Mouse (Mus musculus) ES-Bruce4 (cell line): ENCODE results near the gene Slc38a3. TPM values are rescaled to one million over a fixed set of nuclear protein-coding genes. Genes with fewer than 3 reads are reported as not detected.

Source experiments
- H3K27ac ChIP-seq: 2 replicates; pipeline ENCODE4 v1.5.1; 2012; ENCODE audit warnings: low read length, inconsistent platforms; ENCODE audit not compliant: insufficient read depth
- H3K27me3 ChIP-seq: 2 replicates; pipeline ENCODE4 v1.6.1; 2012; ENCODE audit warnings: mild to moderate bottlenecking, low read length, inconsistent platforms; ENCODE audit not compliant: control insufficient read depth, poor library complexity, insufficient read depth, severe bottlenecking
- H3K36me3 ChIP-seq: 2 replicates; pipeline ENCODE4 v1.6.1; 2012; ENCODE audit warnings: inconsistent platforms, mild to moderate bottlenecking, low read length, moderate library complexity; ENCODE audit not compliant: control insufficient read depth, poor library complexity, insufficient read depth, severe bottlenecking
- H3K4me1 ChIP-seq: one replicate; pipeline ENCODE4 v1.8.1; 2011; ENCODE audit warnings: low read length; ENCODE audit not compliant: control insufficient read depth, insufficient read depth
- H3K4me3 ChIP-seq: 2 replicates; pipeline ENCODE4 v1.5.1; 2011; ENCODE audit warnings: low read depth, mild to moderate bottlenecking, low read length
- H3K9ac ChIP-seq: 2 replicates; pipeline ENCODE4 v1.6.1; 2012; ENCODE audit warnings: low read depth, mild to moderate bottlenecking, inconsistent platforms; ENCODE audit not compliant: poor library complexity, severe bottlenecking
- H3K9me3 ChIP-seq: replicated peaks from 2 replicates; pipeline ENCODE4 v1.6.1; 2012; ENCODE audit warnings: mild to moderate bottlenecking, low read length, inconsistent platforms; ENCODE audit not compliant: control insufficient read depth, poor library complexity, insufficient read depth, severe bottlenecking
- CTCF ChIP-seq: IDR thresholded peaks from one replicate; pipeline ENCODE4 v1.8.1; 2011; ENCODE audit warnings: low read depth, low read length
- EP300 ChIP-seq: IDR thresholded peaks from 2 replicates; pipeline ENCODE4 v1.6.1; 2011; ENCODE audit warnings: low read depth, low read length; ENCODE audit not compliant: insufficient read depth
- POLR2A ChIP-seq: IDR thresholded peaks from one replicate; pipeline ENCODE4 v1.8.1; 2011; ENCODE audit warnings: low read length; ENCODE audit not compliant: insufficient read depth
- polyA plus RNA-seq: library from polyadenylated mRNA; stranded (reverse); fragments of >200 nt; gene quantifications from 2 replicates; pipeline ENCODE4 v1.2.4, GENCODE M21; 2011; ENCODE audit warnings: low read depth; ENCODE audit not compliant: missing spikeins, insufficient read depth, insufficient read length

The Slc38a3 gene
- polyA plus RNA-seq: 8.1 and 13.3 TPM in 2 replicates

- TF ChIP-seq POLR2A (no peak), EP300 (no peak), CTCF (no peak)
- Histone ChIP-seq H3K36me3 (no peaks in the 10 kb centered on the region), H3K9ac (no peak within 1 kb of the TSS), H3K27ac (no peak within 1 kb of the TSS), H3K27me3 (no peaks in the 10 kb centered on the region), H3K9me3 (no peaks in the 10 kb centered on the region), H3K4me3 (no peak within 1 kb of the TSS), H3K4me1 (peaks cover 3% of the 10 kb centered on the region)
These were observed at the start of gene Slc38a3 for GRCm38 (mm10) chr9:107669480-107669945. Gene Slc38a3, minus strand, starts transcription at chr9:107669530.

- H3K27ac ChIP-seq: no peak overlapping the region
- no peak overlapping the region for H3K9ac ChIP-seq
- H3K4me1 ChIP-seq: peaks cover 4% of the 10 kb centered on the region
- TF ChIP-seq CTCF (no peak), POLR2A (no peak), EP300 (no peak)
- no peaks in the 10 kb centered on the region for H3K9me3 ChIP-seq
- no peaks in the 10 kb centered on the region for H3K36me3 ChIP-seq
- no peak overlapping the region for H3K4me3 ChIP-seq
- no peaks in the 10 kb centered on the region for H3K27me3 ChIP-seq
These were observed 47.6 kb upstream of the Slc38a3 start for GRCm38 (mm10) chr9:107716951-107717350.

- H3K4me1 ChIP-seq: peaks cover 4% of the 10 kb centered on the region
- H3K9me3 ChIP-seq: no peaks in the 10 kb centered on the region
- no peak overlapping the region for H3K9ac ChIP-seq
- H3K4me3 ChIP-seq: no peak overlapping the region
- no peaks in the 10 kb centered on the region for H3K36me3 ChIP-seq
- no peak overlapping the region for H3K27ac ChIP-seq
- H3K27me3 ChIP-seq: no peaks in the 10 kb centered on the region
- no peak for TF ChIP-seq CTCF
- no peak for TF ChIP-seq EP300
- TF ChIP-seq POLR2A: no peak
These were observed 46.3 kb upstream of the Slc38a3 start for GRCm38 (mm10) chr9:107715632-107716031.

- TF ChIP-seq CTCF: no peak
- no peak for TF ChIP-seq EP300
- TF ChIP-seq POLR2A: no peak
- no peak overlapping the region for H3K27ac ChIP-seq
- H3K9me3 ChIP-seq: no peaks in the 10 kb centered on the region
- no peak overlapping the region for H3K9ac ChIP-seq
- H3K4me1 ChIP-seq: peaks cover 4% of the 10 kb centered on the region
- no peaks in the 10 kb centered on the region for H3K27me3 ChIP-seq
- 0 out of 2 replicates have a peak overlapping the region, but pooled peaks have one; percentile 4 for H3K4me3 ChIP-seq
- H3K36me3 ChIP-seq: no peaks in the 10 kb centered on the region
These were observed 45.1 kb upstream of the Slc38a3 start for GRCm38 (mm10) chr9:107714221-107714952.

GRCm38 (mm10) chr9:107709697-107710483, 40.6 kb upstream of the Slc38a3 start, which contains the start of gene Sema3f:
Gene Sema3f, minus strand, starts transcription at chr9:107710475.
- Histone ChIP-seq H3K27ac (no peak within 1 kb of the TSS), H3K27me3 (peaks cover 3% of the 10 kb centered on the region; the same call in 1 of the 2 replicates)

GRCm38 (mm10) chr9:107709096-107709696, 39.9 kb upstream of the Slc38a3 start:
- peaks cover 3% of the 10 kb centered on the region; the same call in 1 of the 2 replicates for H3K27me3 ChIP-seq
- TF ChIP-seq EP300 (no peak), CTCF (no peak), POLR2A (no peak)

More at GRCm38 (mm10) chr9:107709697-107710483, 40.6 kb upstream of the Slc38a3 start, which contains the start of gene Sema3f:
- Histone ChIP-seq H3K4me3 (peak within 1 kb of the TSS; percentile 81), H3K9me3 (no peaks in the 10 kb centered on the region), H3K9ac (peak within 1 kb of the TSS; percentile 75), H3K36me3 (no peaks in the 10 kb centered on the region), H3K4me1 (peaks cover 8% of the 10 kb centered on the region)
- TF ChIP-seq CTCF: no peak
- TF ChIP-seq POLR2A: no peak
- no peak for TF ChIP-seq EP300

More at GRCm38 (mm10) chr9:107709096-107709696, 39.9 kb upstream of the Slc38a3 start:
- H3K4me1 ChIP-seq: peaks cover 6% of the 10 kb centered on the region
- H3K36me3 ChIP-seq: no peaks in the 10 kb centered on the region
- peak overlapping the region; percentile 81 for H3K4me3 ChIP-seq
- H3K9ac ChIP-seq: peak overlapping the region; percentile 75
- H3K27ac ChIP-seq: no peak overlapping the region
- no peaks in the 10 kb centered on the region for H3K9me3 ChIP-seq
